ENCODE assay signal across 8 mouse cellular contexts in the genomic region with DNA sequence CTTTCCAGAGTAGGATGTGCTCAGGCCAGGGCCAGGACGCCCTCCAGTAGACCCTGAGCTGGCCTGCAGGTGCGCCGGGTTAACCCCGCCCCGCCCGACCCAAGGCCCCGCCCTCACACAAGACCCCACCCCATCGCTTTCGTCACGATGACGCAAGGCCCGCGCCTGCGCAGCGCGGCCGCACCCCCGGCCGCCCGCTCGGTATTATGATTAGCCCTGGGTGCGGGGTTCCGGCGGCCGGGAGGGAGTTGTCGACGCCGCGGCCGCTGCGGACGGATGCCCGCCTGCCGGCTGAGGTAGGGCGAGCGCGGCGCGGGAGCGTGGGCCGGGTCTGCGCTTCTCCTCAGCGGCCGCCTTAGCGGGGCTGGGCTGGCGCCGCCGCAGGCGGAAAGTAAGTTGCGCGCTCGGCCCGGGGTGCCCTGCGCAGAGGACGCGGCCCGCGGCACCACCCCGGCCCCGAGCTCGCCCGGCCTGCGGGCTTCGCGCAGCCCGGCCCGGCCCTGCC. TPM values are rescaled to one million over a fixed set of nuclear protein-coding genes. Genes with fewer than 3 reads are reported as not detected.
DNase-seq lines count a peak whose midpoint lies in the region; ATAC-seq lines count a peak whose summit lies in the region.

A gene (plus strand): TSS at position 155 of the 505 bp plus-strand sequence.

- peak; percentile 65 for ATAC-seq in megakaryocyte, adult 5-6 weeks (ENCODE audit: poor library complexity, severe bottlenecking)

- intact Hi-C loops in gastrocnemius, postnatal 14 days (cut with DNase I; ENCODE audit: low total_unique reads) = loop anchor here (5.0 kb wide), 1 partner anchor 100 kb away; no protein-coding TSS in a partner anchor

- DNase-seq in adrenal gland, adult (ENCODE audit: inconsistent age in 2 of 2, low spot score in 1 of 2) = peak; percentile 91 to 97
- DNase-seq in embryo, embryonic 10 days (ENCODE audit: low spot score) = peak; percentile 76
- peak; percentile 86 for DNase-seq in gastrocnemius, postnatal 14 days
- peak; percentile 90 for DNase-seq in induced T-regulatory cell, adult 2 months (ENCODE audit: low read depth)
- DNase-seq in left cerebral cortex, adult 8-10 months (ENCODE audit: low spot score in 2 of 2) = peak; percentile 78 to 82
- DNase-seq in right cerebral cortex, adult 18-20 months = peak; percentile 89
- peak; percentile 91 for DNase-seq in urinary bladder, adult 2 months (ENCODE audit: low spot score)

RNA-seq across cellular contexts. Expression of the gene that starts here (rescaled TPM):
- total RNA-seq in gastrocnemius, postnatal 14 days (2021) = 10 to 100 TPM; 53.5 to 93.5 TPM
- 100 to 1,000 TPM; 105 to 111 (median 109) TPM for total RNA-seq in left cerebral cortex, adult 8-10 months (2022)
- 56.3 and 63.6 TPM in 2 replicates for total RNA-seq in megakaryocyte, adult 5-6 weeks (2015)
- total RNA-seq in megakaryocyte, adult 5-6 weeks (2017) = 76.9 and 85.5 TPM in 2 replicates
- 60.3 and 72.1 TPM in 2 replicates for polyA plus RNA-seq in urinary bladder, adult 2 months (2012; rRNA removed)

Comparison
In these comparisons a context has a peak if more than half of its experiments do, and no peak if none do; other contexts are left out.
1. Peak in every context shown above with its lines: DNase-seq and ATAC-seq.